Comparison of ENCODE assay signal across 19 mouse cellular contexts in the genomic region with DNA sequence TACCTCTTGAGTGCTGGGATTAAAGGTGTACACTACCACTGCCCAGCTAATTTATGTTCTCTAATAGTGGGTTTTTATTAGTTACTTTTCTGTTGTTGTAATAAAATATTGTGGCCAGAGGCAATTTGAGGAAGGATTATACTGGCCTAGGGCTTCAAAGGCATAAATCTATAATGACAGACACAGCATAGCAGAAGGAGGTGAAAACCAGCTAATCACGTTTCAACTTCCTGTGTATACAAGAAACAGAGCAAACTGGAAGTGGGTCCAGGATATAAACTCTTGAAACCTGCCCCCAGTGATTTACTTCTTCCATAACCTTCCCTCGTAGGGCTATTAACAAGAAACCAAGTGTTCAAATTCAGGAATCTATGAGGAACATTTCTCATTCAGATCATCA.
DNase-seq lines count a peak whose midpoint lies in the region; ATAC-seq and TF ChIP-seq lines count a peak whose summit lies in the region.
"Had no signal": no experiment of that assay in that cellular context is flagged by ENCODE, and none has a peak within 500 bp of the region (broad histone marks: within the 10 kb centered on the region; RNA-seq: fewer than 3 reads in every experiment).

No protein-coding gene starts in this region.

- 10% methylated on average over 2 of the region's 2 CpGs for WGBS in kidney, postnatal 0 days
- 15% methylated on average over 2 of the region's 2 CpGs for WGBS in kidney, embryonic 14.5 days
- WGBS in forebrain, embryonic 11.5 days = 84% methylated on average over 2 of the region's 2 CpGs

- H3K4me3 ChIP-seq in kidney, postnatal 0 days (replicated peaks; ENCODE audit: low read depth, low read length) = no peak overlapping the region
- no peak overlapping the region for H3K4me3 ChIP-seq in kidney, embryonic 14.5 days (ENCODE audit: low read length)
- no peak overlapping the region for H3K4me3 ChIP-seq in forebrain, embryonic 11.5 days (ENCODE audit: low read depth, low read length)

- H3K4me2 ChIP-seq in kidney, postnatal 0 days (ENCODE audit: low read length) = no peak overlapping the region
- H3K4me2 ChIP-seq in kidney, embryonic 14.5 days (replicated peaks; ENCODE audit: low read depth, low read length) = no peak overlapping the region
- H3K4me2 ChIP-seq in forebrain, embryonic 11.5 days (ENCODE audit: low read depth, low read length, severe bottlenecking) = no peak overlapping the region

- no peak overlapping the region for H3K27ac ChIP-seq in kidney, postnatal 0 days
- H3K27ac ChIP-seq in kidney, embryonic 14.5 days (ENCODE audit: low read depth, low read length) = no peak overlapping the region
- no peak overlapping the region for H3K27ac ChIP-seq in forebrain, embryonic 11.5 days (ENCODE audit: low read depth, low read length)

- H3K9me3 ChIP-seq in kidney, postnatal 0 days (replicated peaks; ENCODE audit: low read length) = no peaks in the 10 kb centered on the region
- H3K9me3 ChIP-seq in kidney, embryonic 14.5 days (ENCODE audit: control insufficient read depth, low read length) = no peaks in the 10 kb centered on the region
- no peaks in the 10 kb centered on the region for H3K9me3 ChIP-seq in forebrain, embryonic 11.5 days (ENCODE audit: control insufficient read depth, low read length)

- no peak overlapping the region for H3K9ac ChIP-seq in kidney, postnatal 0 days (ENCODE audit: low read depth, low read length)
- no peak overlapping the region for H3K9ac ChIP-seq in kidney, embryonic 14.5 days (ENCODE audit: low read depth, low read length)
- no peak overlapping the region for H3K9ac ChIP-seq in forebrain, embryonic 11.5 days (ENCODE audit: low read length)

- no peaks in the 10 kb centered on the region for H3K36me3 ChIP-seq in kidney, postnatal 0 days (ENCODE audit: insufficient read depth, low read length)
- H3K36me3 ChIP-seq in kidney, embryonic 14.5 days (ENCODE audit: control insufficient read depth, insufficient read depth, low read length) = no peaks in the 10 kb centered on the region
- H3K36me3 ChIP-seq in forebrain, embryonic 11.5 days (ENCODE audit: control insufficient read depth, insufficient read depth, low read length) = no peaks in the 10 kb centered on the region
- H3K36me3 ChIP-seq: G1E had no signal

- no peaks in the 10 kb centered on the region for H3K4me1 ChIP-seq in kidney, postnatal 0 days (replicated peaks; ENCODE audit: insufficient read depth, low read length)
- no peaks in the 10 kb centered on the region for H3K4me1 ChIP-seq in kidney, embryonic 14.5 days (ENCODE audit: control insufficient read depth, insufficient read depth, low read length)
- 0 out of 2 replicates have a peak, but pooled peaks cover 2% of the 10 kb centered on the region for H3K4me1 ChIP-seq in forebrain, embryonic 11.5 days (replicated peaks; ENCODE audit: control insufficient read depth, insufficient read depth, low read length)

- no peak for ATAC-seq in kidney, postnatal 0 days (replicated peaks; ENCODE audit: low FRiP score, low read depth)
- ATAC-seq in kidney, embryonic 14.5 days (ENCODE audit: low FRiP score, low TSS enrichment) = no peak
- ATAC-seq in hematopoietic stem cell, adult 5-6 weeks (replicated peaks in 1 of 2; ENCODE audit: insufficient read depth in 1 of 2, low FRiP score in 2 of 2, low TSS enrichment in 1 of 2, low read depth in 1 of 2, poor library complexity in 2 of 2, severe bottlenecking in 2 of 2) = peak; percentile 56 to 75; a peak in 3 of 4 replicates
- ATAC-seq in forebrain, embryonic 11.5 days (replicated peaks; ENCODE audit: low FRiP score) = no peak
- ATAC-seq: activated CD4-positive, CD25-positive, alpha-beta regulatory T cell, adult 4 months; CD4-positive, CD25-positive, alpha-beta regulatory T cell, adult 4 months; Patski had no signal

- H3K27me3 ChIP-seq in kidney, postnatal 0 days (ENCODE audit: insufficient read depth, low read length) = no peaks in the 10 kb centered on the region
- no peaks in the 10 kb centered on the region for H3K27me3 ChIP-seq in kidney, embryonic 14.5 days (ENCODE audit: control insufficient read depth, insufficient read depth, low read length)
- H3K27me3 ChIP-seq in forebrain, embryonic 11.5 days (ENCODE audit: control insufficient read depth, insufficient read depth, low read length) = no peaks in the 10 kb centered on the region
- H3K27me3 ChIP-seq: CH12.LX, Patski had no signal

- DNase-seq in kidney, postnatal 0 days (ENCODE audit: low spot score) = peak; percentile 1
- no peak for DNase-seq in forebrain, embryonic 11.5 days (ENCODE audit: low spot score)
- DNase-seq: adrenal gland, adult 2 months; adrenal gland, adult 8-10 months; adrenal gland, postnatal 10 days; adrenal gland, postnatal 14 days; adrenal gland, postnatal 25 days; adrenal gland, postnatal 36 days; B cell, adult 2 months; cerebellum, adult 11 months; cerebellum, adult 11-12 months; cerebellum, adult 18-20 months had no signal

- no peak for TF ChIP-seq CTCF in kidney, postnatal 0 days (IDR thresholded peaks at IDR 0.05; ENCODE audit: low read depth)

Comparison
In these comparisons a context has a peak if more than half of its experiments do, and no peak if none do; other contexts are left out.
1. ATAC-seq: peak in hematopoietic stem cell, adult 5-6 weeks (2 of 2); none in kidney, postnatal 0 days (single experiment), kidney, embryonic 14.5 days (single experiment) and forebrain, embryonic 11.5 days (single experiment).